Mouse (Mus musculus) lung, adult 18-20 months (tissue): ENCODE measurements at regions not wholly inside any gene's neighbourhood (a gene's known extent, or its start where the extent isn't known, plus 50 kb on each side); places are given as distances from the start of the nearest gene placed in this dataset.

Experiments
- DNase-seq, 2 experiments: peaks; one replicate each; pipeline ENCODE4 v3.0.0; 2022; ENCODE audit warnings: mixed read lengths in 2 of 2

DNA sequence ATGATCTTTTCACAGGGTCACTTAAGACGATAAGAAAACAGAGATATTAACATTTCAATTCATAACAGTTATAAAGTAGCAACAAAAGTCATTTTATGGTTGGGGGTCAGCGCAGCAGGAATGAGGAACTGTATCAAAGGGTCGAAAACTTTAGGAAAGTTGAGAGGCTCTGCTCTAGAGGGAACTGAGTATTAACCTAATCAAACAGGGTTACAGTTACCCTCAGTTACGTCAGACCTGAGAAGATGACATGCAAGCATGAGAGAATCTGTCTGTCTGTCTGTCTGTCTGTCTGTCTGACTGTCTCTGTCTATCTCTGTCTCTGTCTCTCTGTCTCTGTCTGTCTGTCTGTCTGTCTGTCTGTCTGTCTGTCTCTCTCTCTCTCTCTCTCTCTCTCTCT lies 229.6 kb upstream of the Runx1 start:
- DNase-seq = no peak

DNA sequence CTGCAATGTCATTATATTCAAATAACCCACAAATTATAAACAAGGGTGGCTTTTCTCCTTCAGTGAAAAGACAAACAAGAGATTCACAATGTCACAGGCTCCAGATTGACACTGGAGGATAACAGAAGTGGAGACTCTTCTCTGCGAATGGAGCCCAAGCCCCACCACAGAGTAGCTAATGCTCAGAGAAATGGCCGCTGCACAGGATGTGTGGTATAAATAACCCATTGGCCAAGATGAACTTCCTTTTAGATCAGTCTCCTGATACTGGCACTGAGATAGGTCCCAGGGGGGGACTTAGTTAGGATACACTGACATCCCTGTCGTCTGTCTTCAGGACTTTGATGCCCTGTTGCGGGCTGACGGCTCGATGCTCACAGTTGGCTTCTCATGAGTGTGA lies 225.3 kb upstream of the Runx1 start:
- no peak for DNase-seq

DNA sequence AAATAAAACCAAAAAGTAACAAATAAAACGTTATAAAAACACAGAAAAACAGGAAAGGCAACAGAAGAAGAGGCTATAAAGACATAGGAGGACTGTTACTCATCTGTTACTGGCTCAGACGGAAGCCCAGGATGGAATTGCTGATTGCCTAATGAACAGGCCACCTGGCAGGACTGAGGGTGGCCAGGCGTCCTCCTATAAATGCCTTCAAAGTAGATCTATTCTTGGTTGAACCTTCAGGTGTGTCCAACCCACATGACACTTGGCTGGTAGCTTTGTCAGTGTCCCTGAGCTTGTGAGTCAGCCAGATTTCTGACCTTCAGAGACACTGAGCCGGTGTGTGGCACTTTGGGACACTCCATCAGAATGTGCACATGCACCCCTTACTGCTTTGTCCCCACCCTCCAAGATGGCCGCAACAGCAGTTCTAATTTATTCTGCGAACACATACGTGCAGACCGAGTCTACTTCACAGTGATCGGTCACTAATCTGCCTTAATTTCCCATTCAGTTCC lies 222.5 kb upstream of the Runx1 start:
- no peak for DNase-seq

DNA sequence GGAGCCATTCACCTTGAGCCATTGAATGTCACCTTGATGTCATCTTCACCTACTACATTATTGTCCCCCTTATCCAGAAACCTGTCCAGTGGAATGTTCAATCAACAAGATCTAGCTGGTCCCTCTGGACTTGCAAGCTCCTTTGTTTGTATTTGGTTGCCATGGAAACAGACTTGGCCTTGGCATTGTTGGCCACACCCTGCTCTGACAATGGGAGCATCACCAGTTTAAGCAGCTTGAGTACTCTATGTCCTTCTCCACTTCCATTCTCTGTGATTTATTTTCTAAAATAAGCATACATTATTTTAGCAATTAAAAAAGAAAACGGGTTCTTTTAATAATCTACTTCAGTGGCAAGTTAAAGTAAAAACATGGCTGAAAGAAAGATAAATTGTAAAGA lies 221.6 kb upstream of the Runx1 start:
- no peak for DNase-seq

DNA sequence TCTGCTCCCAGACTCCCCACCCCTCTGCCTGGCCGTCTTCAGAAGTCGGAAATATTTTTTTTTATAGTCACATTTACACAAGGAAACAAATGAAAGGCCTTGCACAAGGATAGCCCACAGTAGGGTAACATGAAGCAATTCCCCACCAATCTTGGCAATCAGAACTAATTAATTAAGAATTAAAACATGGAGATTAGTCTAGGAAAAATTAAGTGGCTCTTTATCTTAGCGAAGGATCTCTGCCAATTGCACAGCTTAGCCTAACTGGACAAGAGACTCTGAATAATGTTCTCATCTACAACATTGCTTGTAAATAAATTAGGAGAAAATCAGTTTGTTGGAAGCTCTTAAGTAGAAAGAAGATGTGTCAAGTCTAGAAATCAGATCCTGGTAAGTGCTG lies 220.3 kb upstream of the Runx1 start:
- no peak for DNase-seq

DNA sequence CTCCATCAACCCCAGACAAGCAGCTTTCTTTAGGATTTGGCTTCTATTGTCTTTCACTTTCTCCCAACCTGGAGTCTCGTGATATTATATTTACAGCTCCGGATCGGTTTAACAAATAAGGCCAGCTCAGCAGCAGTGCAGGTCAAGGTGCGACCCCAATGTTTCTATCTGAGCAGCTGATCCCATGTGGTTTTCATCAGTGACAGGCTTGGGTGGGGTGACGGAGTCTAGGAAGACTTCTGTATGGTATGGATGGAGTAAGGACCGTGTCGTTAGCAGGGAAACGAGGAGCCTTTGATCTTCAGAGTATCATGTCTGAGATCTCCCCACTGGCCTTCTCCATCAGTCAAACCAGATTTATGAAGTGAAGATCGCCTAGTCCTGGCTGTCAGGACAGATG lies 217.4 kb upstream of the Runx1 start:
- DNase-seq = no peak

DNA sequence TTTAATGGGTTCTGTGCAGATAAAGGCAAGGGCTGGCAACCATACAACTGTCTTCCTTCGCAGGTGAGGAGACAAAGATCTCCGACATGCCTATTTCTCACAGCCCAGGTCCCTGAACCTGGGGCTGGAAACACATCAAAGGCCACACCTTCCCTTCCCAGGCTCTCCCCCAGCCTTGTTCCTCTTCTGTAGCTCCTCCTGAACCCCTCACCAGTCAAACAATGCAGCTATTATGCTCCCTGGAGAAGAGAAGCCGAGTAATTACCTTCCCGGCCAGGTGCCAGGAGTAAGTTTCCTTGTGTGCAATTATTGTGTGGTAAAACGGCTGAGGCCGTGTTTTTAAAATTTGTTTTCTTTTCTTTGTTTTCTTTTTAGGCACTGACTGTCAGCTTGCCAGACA lies 217.0 kb upstream of the Runx1 start:
- DNase-seq = no peak

DNA sequence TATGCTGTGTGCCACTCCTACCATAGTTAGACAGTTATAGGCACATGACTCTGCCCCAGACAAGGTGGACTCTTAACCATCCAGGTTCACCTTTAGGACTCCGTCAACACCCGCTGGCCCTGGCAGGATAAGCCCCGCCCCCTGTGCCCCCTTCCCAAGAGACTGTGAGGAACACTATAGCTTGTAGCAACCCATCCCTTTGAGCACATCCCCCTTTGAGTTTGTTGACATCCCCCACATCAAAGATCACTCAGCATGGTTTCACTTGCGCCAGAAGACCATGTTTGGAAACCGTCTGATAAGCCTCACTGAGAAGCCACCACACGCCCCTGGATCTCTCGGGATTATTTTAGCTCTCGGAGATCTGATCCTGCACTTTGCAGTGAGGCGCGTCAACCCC lies 216.5 kb upstream of the Runx1 start:
- no peak for DNase-seq

DNA sequence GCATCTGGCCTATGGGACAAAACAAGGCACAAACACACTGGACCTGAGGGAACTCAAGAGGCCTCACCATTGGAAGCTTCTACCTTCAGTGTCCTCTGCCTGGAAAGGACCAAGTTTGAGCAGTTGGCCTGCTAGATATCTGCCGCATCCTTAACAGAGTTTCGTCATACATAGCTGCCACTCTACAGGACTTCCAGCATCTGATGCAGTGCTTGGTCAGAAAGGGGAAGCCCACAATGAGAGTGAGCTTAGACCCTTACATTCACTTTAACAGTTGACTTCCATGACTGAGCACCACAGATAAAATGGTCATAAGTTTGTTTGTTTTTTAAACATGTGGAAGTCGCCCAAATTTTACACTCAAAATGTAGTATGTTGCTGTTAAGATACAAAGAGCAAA lies 215.9 kb upstream of the Runx1 start:
- DNase-seq = no peak

DNA sequence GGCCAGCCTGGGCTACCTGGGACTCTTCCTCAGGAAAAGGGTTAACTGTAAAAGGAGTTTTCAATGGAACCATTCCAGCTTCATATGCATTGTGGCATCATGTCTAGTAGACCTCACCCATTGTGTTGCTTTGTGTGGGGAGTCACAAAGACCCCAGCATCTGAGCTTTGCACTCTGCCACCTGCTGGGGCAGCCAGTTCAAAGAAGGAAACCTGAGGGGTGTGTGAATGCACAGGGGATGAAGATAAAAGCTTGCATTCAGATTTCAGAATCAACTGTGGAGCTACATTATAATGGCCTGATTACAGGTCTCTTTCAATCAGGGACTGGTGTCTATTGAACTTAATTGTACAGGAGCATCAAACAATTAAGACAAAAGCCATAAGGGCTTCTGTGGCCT lies 215.4 kb upstream of the Runx1 start:
- no peak for DNase-seq

DNA sequence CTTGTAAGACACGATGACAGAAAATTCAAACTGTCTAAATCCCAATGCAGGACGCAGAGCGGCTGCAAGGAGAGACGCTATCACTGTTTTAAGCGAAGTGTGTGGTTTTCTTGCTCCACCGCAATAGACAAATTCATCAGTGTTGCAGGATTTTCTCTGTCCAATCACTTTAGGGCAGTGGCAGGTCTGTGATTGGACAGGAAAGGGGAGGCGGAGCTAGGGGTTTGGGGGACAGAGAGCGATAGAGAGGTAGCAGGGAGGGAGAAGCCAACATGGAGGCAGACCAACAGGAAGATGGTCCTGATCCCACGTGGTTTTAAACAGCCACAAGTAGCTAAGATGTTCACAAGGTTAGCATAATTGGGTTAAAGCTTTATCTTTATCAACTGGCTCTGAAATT lies 209.7 kb upstream of the Runx1 start:
- DNase-seq = no peak

DNA sequence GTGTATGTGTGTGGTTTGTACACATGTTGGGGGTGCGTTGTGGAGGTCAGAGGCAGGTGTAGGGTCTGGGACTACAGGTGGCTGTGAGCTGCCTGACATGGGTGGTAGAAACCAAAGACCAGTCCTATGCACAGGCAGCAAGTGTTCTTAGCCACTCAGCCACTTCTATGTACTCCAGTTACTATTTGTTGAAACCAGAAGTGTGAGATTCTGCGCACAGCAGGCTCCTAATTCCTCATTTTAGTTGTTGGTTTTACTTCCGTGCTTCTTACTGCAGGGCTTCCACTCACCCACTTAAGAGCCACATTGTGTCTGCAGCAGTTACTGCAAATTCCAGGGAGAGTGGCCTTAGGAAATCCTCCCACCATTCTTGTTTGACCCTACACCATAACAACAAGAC lies 208.0 kb upstream of the Runx1 start:
- no peak for DNase-seq

DNA sequence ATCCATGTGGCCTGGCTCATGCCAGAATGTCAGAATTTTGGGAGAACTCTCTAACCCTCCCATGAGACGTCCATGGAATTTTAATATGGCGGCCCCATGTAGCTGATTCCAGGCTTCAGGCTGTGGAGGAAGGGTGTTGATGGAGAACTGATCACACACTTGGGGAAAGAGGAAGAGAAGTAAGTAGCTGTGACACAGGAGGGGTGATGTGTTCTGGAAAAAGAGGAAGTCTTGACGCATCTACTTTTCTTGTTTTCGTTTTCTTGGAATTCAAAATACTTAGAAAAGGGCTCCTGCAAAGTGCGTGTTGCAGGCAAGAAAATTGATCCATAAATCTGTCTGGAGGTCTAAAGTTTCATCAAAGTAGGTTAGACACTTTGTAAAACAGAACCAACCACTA lies 205.7 kb upstream of the Runx1 start:
- no peak for DNase-seq

DNA sequence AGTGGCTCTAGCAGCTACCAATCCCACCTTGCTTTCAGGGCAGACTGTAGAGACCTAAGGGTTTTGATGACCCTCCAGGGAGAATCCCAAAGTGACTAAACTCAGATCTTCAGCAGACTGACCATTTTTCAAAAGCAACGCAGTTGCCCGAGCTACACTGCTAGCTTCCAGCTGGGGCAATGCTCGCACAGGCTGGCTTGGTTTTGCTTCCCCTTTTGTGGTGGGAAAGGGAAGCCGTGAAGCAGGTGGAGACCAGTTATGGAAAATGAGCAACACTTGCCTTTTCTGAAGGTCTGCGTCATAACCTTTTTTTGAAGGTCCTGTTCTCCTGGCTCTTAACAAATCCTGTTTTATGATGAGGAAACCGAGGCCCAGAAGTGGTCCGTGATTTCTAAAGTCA lies 202.7 kb upstream of the Runx1 start:
- DNase-seq = peak; percentile 44 to 45

DNA sequence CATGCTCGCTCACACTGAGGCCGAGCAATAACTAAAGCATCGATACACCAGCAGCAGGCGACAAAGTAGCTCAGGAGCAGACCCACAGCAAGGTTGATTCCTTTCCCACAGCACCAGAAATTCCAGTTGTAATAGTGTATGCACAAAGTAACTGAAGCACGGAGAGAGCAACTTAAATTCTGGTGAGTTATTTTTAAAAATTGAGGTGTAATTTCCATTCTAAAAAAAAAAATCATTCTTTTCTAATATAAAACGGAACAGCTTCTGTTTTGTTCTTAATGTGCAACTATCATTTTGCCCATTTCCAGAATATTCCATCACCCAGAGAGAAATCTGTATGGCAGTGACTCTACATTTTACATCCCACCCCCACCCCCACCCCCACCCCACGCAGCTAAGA lies 202.1 kb upstream of the Runx1 start:
- no peak for DNase-seq

DNA sequence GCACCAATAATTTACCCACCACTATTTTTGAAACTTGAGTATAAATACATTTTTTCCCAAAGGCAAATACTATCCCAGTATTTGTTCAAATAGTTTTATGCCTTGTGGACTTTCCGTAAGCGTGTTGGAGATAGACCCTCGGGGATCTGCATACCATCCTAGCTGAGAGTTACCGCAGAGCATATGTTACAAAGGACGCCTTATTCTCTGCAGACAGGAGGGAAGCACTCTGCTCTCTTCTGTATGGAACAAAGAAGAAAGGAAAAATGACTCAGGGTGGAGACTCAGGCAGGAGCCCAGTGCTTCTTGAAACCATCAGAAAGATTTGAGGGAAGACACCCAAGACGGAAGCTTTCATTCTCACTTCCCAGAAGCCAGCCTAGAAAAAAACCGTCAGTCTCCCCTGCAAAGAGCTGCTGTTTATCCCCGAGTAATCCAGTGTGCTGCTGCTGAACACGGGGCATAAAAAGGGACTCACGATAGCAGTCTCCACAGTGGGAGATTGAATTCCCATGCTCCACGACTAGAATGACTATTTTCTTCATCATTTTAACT lies 200.2 kb upstream of the Runx1 start:
- no peak for DNase-seq

DNA sequence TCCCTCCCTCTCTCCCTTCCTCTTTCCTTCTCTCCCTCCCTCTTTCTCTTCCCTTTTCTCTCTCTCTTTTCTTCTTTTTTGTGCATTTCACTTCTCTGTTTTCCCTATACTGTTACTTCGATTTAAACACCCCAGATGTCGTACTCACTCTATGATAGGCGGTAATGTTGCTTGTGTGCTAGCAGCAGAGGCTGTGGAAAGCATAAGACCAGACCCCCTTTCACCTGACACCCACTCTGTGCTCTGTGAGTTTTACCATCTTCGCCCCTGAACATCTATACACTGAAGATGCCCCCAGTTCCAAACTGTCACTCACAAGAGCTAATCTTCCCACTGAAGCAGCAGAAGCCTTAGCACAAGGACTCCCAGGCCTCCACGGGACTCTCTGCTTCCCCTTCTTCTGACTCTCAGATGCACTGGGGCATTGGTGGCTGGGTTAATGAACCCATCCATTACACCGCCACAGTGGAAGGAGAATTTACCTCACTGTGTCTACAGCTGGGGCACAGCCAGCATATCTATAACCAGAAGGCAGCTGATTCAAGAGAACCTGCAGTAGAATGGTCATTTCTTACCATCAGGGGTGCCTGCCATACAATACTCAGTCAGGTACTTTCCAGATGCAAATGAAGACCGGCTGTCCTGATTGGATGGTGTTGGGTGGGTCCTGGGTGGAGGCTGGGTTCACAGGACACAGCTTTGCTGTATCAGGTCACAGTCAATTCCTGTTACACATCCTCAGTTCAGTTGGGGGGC lies 194.0 kb upstream of the Runx1 start:
- DNase-seq = no peak

DNA sequence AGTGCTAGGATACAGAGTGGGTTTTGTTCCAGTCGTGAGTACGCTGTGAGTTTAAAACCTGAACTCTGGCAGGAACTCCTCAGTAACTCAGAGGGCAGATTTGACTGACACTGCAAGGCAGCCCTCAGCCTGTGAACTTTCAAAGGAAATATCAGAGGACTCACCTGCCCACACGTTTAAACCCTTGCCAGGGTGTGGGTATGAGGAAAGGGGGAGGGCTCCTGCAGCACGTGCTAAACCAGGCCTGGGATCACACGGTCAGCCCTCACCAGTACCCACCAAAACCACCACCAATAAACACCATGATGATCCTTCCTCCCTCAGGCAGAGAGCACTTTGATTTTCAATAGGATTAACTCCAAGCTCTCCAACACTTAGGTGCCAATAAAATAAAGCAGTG lies 192.8 kb upstream of the Runx1 start:
- DNase-seq = no peak

DNA sequence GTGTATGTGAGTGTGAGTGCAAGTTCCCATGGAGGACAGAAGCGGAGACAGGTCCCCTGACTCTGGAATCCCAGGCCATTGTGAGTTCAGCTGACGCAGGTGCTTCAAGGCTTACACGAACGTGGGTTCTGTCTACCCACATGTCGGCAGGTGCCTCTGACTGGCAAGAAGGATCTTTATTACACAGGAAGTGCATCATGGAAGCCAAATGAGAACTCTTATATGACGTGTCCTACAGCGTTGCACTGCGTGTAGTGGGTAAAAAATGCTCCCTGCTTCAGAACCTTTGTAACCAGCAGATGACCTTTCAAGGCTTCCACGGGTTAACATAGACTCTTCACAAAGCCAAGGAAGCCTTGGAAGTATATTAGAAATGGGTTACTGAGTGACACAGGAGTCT lies 191.1 kb upstream of the Runx1 start:
- DNase-seq = no peak

DNA sequence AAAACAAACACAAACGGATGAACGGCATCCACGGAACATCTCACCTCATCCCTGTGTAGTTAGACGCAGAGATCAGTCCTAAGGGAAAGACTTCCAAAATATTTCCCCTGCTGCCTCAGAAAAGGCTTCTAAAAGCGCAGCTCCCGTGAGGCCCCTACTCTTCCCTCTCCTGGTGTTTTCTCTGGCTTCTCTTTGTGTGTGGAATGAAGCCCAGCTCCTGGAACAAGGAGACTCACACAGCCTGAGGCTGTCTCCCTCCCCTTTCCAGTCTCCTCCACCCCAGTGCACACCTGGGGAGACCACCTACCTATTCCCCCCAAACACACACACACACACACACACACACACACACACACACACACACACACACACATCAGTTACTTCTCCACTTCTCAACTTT lies 189.7 kb upstream of the Runx1 start:
- no peak for DNase-seq

DNA sequence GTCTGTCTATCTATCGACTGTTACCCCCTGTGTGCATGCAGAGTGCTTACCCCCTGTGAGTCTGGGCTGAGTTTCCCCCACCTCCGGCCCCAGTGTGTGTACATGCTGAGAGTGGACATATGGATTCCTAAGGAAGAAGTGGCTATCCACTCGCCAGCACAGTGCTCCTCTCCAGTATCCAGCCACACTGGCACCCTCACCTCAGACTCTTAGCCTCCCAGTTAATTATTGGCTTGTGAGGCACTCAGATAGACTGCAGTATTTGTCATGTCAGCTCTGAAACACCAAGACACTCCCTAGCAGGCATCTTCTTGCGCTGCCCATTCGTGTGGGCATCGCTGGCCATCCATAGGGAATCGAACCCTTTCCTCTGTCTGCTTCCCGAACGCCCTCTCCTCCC lies 189.0 kb upstream of the Runx1 start:
- DNase-seq = no peak

DNA sequence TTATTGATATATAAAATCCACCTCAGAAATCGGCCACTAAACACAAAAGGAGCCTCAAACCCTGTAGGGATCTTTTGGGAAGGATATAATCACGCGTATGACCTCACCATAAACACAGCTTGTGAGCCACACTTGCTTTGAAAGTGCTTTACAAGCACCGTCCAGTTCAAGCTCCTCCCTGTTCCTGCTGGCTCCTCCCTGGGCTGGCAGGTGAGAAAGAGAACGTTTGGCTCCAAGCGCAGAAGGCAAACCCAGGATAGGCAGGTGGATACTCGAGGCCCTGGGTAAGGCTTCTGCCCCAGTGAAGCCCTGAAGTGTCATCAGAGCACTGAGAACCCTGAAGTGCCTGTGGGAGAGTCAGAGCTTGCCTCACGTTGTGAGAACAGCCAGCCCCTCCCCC lies 187.9 kb upstream of the Runx1 start:
- no peak for DNase-seq

DNA sequence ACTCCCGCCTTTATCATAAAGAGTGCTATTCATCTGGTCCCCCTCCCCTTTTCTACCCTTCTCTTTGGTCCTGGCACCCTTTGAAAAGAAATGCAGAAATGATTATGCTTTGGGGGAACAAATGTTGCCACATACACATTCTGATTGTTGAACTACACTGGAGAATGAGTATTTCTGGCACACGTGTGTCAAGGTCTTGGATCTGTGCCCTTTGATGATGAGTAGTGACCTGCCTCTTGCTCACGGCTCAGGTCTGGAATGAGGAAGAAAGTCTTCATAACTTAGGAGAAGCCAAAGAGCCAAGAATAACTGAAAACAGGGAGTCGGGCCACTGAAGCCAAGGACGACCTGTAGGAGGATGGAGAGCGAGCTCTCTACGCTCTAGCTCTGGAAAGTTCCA lies 187.3 kb upstream of the Runx1 start:
- DNase-seq = no peak

DNA sequence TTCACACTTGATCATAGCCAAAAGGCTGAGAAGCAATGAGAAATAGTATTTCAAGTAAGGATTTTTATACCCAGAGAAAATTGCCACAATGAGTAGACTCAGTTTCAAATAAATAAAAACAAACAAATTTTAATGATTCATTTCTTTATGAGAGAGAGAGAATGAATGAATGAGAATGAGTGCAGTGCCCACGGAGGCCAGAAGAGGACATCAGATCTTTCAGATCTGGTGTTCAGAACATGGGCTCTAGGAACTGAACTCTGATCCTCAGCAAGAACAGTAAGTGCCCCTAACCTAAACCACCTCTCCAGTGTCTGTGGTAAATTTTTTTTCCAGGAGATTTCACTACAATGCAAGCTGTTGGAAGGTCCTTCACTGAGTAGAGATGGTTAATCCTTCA lies 185.5 kb upstream of the Runx1 start:
- DNase-seq = no peak
